Comparison of ENCODE assay signal across 16 mouse cellular contexts in the genomic region with DNA sequence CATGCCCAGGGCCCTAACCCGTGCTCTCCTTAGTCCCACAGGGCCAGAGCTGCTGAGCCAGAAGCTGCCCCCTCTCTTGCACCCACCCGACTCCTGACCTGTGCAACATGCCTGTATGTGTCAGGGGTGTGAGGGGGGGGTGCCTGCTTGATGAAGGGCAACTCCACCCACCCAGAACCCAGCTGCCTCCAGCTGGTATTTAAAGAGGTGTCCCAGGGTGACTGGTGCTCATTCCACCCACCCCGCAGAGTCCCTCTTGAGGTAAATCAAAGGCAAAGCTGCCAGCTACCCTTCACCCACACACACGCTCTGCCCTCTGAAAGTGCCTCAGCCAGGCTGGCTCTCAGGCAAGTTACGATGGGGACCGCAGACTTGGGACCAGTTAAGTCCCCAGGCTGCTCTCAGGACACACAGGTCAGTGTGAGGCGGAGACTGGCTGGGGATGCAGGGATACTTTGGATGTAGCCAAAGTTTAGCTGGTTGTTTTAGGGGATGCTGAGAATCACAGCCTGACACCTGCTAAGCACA. TPM values are rescaled to one million over a fixed set of nuclear protein-coding genes. Genes with fewer than 3 reads are reported as not detected.
DNase-seq lines count a peak whose midpoint lies in the region; ATAC-seq and TF ChIP-seq lines count a peak whose summit lies in the region.
"Had no signal": no experiment of that assay in that cellular context is flagged by ENCODE, and none has a peak within 500 bp of the region (broad histone marks: within the 10 kb centered on the region; RNA-seq: fewer than 3 reads in every experiment).

No protein-coding gene starts in this region.

- no peak overlapping the region for H3K4me2 ChIP-seq in stomach, embryonic 16.5 days (ENCODE audit: low read depth, low read length)
- no peak overlapping the region for H3K4me2 ChIP-seq in stomach, postnatal 0 days (replicated peaks; ENCODE audit: low read depth)
- H3K4me2 ChIP-seq in myocyte (ENCODE audit: low read depth): peak overlapping the region; percentile 18
- H3K4me2 ChIP-seq: heart, embryonic 13.5 days; limb, embryonic 13.5 days had no signal

- TF ChIP-seq EP300 in stomach, postnatal 0 days (optimal IDR thresholded peaks at IDR 0.05): no peak

- H3K79me2 ChIP-seq in myocyte (ENCODE audit: control insufficient read depth, insufficient read depth): no peaks in the 10 kb centered on the region

- H3K4me3 ChIP-seq in layer of hippocampus, adult 2 months: no peak overlapping the region
- no peak overlapping the region for H3K4me3 ChIP-seq in stomach, embryonic 16.5 days (replicated peaks; ENCODE audit: low read length)
- H3K4me3 ChIP-seq in stomach, postnatal 0 days (ENCODE audit: low read depth, low read length): no peak overlapping the region
- no peak overlapping the region for H3K4me3 ChIP-seq in myocyte
- H3K4me3 ChIP-seq: heart, embryonic 13.5 days; limb, embryonic 13.5 days had no signal

- no peak for TF ChIP-seq CTCF in layer of hippocampus, adult 2 months (conservative IDR thresholded peaks at IDR 0.05)
- TF ChIP-seq CTCF in stomach, postnatal 0 days (IDR thresholded peaks at IDR 0.05; ENCODE audit: low read depth): no peak

- peak; percentile 95 for DNase-seq in heart, adult 11 months
- DNase-seq in heart, postnatal 14 days: no peak
- no peak for DNase-seq in layer of hippocampus, adult 2 months (ENCODE audit: low spot score in 2 of 2)
- DNase-seq in layer of hippocampus, postnatal 10 days (ENCODE audit: low spot score in 2 of 2): no peak
- DNase-seq in stomach, postnatal 0 days (ENCODE audit: low spot score): no peak
- no peak for DNase-seq in adrenal gland, postnatal 4 days (ENCODE audit: low spot score in 2 of 2)
- DNase-seq: kidney, adult 9 months; liver, postnatal 0 days; lung, postnatal 4 days; right cerebral cortex, postnatal 14 days had no signal

- peak overlapping the region; percentile 38; the same call in 1 of the 2 replicates for H3K9ac ChIP-seq in stomach, embryonic 16.5 days (ENCODE audit: low read length)
- no peak overlapping the region for H3K9ac ChIP-seq in stomach, postnatal 0 days (ENCODE audit: low read length)
- H3K9ac ChIP-seq: heart, embryonic 13.5 days; liver, postnatal 0 days had no signal

- ATAC-seq in stomach, embryonic 16.5 days (ENCODE audit: insufficient read depth, low FRiP score): no peak
- ATAC-seq in stomach, postnatal 0 days (ENCODE audit: low FRiP score, low TSS enrichment): no peak
- ATAC-seq: activated CD4-positive, CD25-positive, alpha-beta regulatory T cell, adult 4 months; liver, postnatal 0 days; midbrain, embryonic 16.5 days had no signal

- H3K4me1 ChIP-seq in stomach, embryonic 16.5 days (ENCODE audit: control insufficient read depth, insufficient read depth, low read length): peaks cover 18% of the 10 kb centered on the region
- H3K4me1 ChIP-seq in stomach, postnatal 0 days (replicated peaks; ENCODE audit: control insufficient read depth, insufficient read depth): no peaks in the 10 kb centered on the region

- intact Hi-C loops in heart, postnatal 14 days (cut with DNase I): no loop called here

- 73% methylated on average over 7 of the region's 7 CpGs for WGBS in stomach, embryonic 16.5 days
- WGBS in stomach, postnatal 0 days: 77% methylated on average over 7 of the region's 7 CpGs

- peak overlapping the region; percentile 53; the same call in 1 of the 2 replicates for H3K27ac ChIP-seq in layer of hippocampus, adult 2 months
- H3K27ac ChIP-seq in stomach, embryonic 16.5 days (ENCODE audit: low read length): no peak overlapping the region
- H3K27ac ChIP-seq in stomach, postnatal 0 days (replicated peaks): no peak overlapping the region
- H3K27ac ChIP-seq: heart, embryonic 13.5 days; limb, embryonic 13.5 days had no signal

- H3K36me3 ChIP-seq in stomach, embryonic 16.5 days (ENCODE audit: control insufficient read depth, insufficient read depth, low read length): no peaks in the 10 kb centered on the region
- no peaks in the 10 kb centered on the region for H3K36me3 ChIP-seq in stomach, postnatal 0 days (ENCODE audit: control insufficient read depth, insufficient read depth, low read length)
- H3K36me3 ChIP-seq in myocyte (ENCODE audit: control insufficient read depth, insufficient read depth): no peaks in the 10 kb centered on the region
- H3K36me3 ChIP-seq: heart, embryonic 13.5 days; limb, embryonic 13.5 days had no signal

- no peak for TF ChIP-seq POLR2A in myocyte (IDR thresholded peaks at IDR 0.05; ENCODE audit: insufficient read length, low read depth)

- H3K9me3 ChIP-seq in stomach, embryonic 16.5 days (replicated peaks; ENCODE audit: control insufficient read depth, low read length): no peaks in the 10 kb centered on the region
- H3K9me3 ChIP-seq in stomach, postnatal 0 days (ENCODE audit: control insufficient read depth, low read length): no peaks in the 10 kb centered on the region
- H3K9me3 ChIP-seq: heart, embryonic 13.5 days; limb, embryonic 13.5 days had no signal

- H3K27me3 ChIP-seq in stomach, embryonic 16.5 days (ENCODE audit: control insufficient read depth, insufficient read depth, low read length): no peaks in the 10 kb centered on the region
- no peaks in the 10 kb centered on the region for H3K27me3 ChIP-seq in stomach, postnatal 0 days (ENCODE audit: control insufficient read depth, insufficient read depth, low read length)
- H3K27me3 ChIP-seq in myocyte (ENCODE audit: control insufficient read depth, insufficient read depth, insufficient read length): no peaks in the 10 kb centered on the region

- H3ac ChIP-seq in myocyte (ENCODE audit: control insufficient read depth, insufficient read length): no peak overlapping the region

TF ChIP-seq in myocyte, 11 proteins besides CTCF, POLR2A, EP300 and RAD21:
- TF ChIP-seq CEBPB (IDR thresholded peaks at IDR 0.05; ENCODE audit: insufficient read depth, poor library complexity, severe bottlenecking) (no peak), E2F4 (IDR thresholded peaks at IDR 0.05; ENCODE audit: insufficient read depth) (no peak), TCF3 (IDR thresholded peaks at IDR 0.05; ENCODE audit: insufficient read length, low read depth) (no peak), REST (IDR thresholded peaks at IDR 0.05; ENCODE audit: insufficient read depth, insufficient read length) (no peak), MYOD1 (IDR thresholded peaks at IDR 0.05; ENCODE audit: control insufficient read depth in 1 of 3, insufficient read length in 2 of 3, low read depth in 2 of 3) (peak in 1 of 3 experiments; percentile 59), USF1 (IDR thresholded peaks at IDR 0.05; ENCODE audit: low read depth) (no peak), TCF12 (IDR thresholded peaks at IDR 0.05; ENCODE audit: insufficient read depth, poor library complexity, severe bottlenecking) (no peak), MAX (IDR thresholded peaks at IDR 0.05; ENCODE audit: low read depth) (no peak), MYOG (IDR thresholded peaks at IDR 0.05; ENCODE audit: control insufficient read depth in 1 of 3, insufficient read depth in 1 of 3, insufficient read length in 2 of 3, low read depth in 2 of 3) (peak in 1 of 3 experiments; percentile 46), POLR2AphosphoS2 (IDR thresholded peaks at IDR 0.05; ENCODE audit: insufficient read length, low read depth) (no peak), SRF (IDR thresholded peaks at IDR 0.05; ENCODE audit: control insufficient read depth, insufficient read length, low read depth) (no peak)

RNA-seq across cellular contexts. Expression of a gene that starts 43.7 kb away (rescaled TPM):
- total RNA-seq in heart, postnatal 14 days (2021): 1 to 10 TPM in 1 of 2 experiments, under 1 TPM in 1; 0.98 to 1.0 TPM
- total RNA-seq in layer of hippocampus, adult 2 months (2021): 10 to 100 TPM; 17.9 to 19.5 TPM
- 10 to 100 TPM; 27.9 to 28.4 TPM for total RNA-seq in layer of hippocampus, postnatal 10 days (2021)
- 3.4 and 3.6 TPM in 2 replicates for polyA plus RNA-seq in stomach, embryonic 16.5 days (2015; fragmentation: Nextera tagmentation; extraction: Ambion mirVana)
- polyA plus RNA-seq in stomach, postnatal 0 days (2015; fragmentation: Nextera tagmentation; extraction: Ambion mirVana): 1.1 and 1.6 TPM in 2 replicates
- polyA plus RNA-seq in myocyte (2012; fragmentation: generic; extraction: Trizol): 1.2 TPM
- 1 to 10 TPM; 3.8 to 5.9 TPM for total RNA-seq in adrenal gland, postnatal 4 days (2021)
- polyA plus RNA-seq: activated CD4-positive, CD25-positive, alpha-beta regulatory T cell, adult 4 months had no signal

RNA-seq across cellular contexts. Expression of a gene that starts 56.9 kb away (rescaled TPM):
- total RNA-seq in heart, postnatal 14 days (2021): 10 to 100 TPM; 77.4 to 79.9 TPM
- total RNA-seq in layer of hippocampus, adult 2 months (2021): 100 to 1,000 TPM; 299 TPM
- total RNA-seq in layer of hippocampus, postnatal 10 days (2021): 100 to 1,000 TPM; 202 to 240 TPM
- 157 and 169 TPM in 2 replicates for polyA plus RNA-seq in stomach, embryonic 16.5 days (2015; fragmentation: Nextera tagmentation; extraction: Ambion mirVana)
- 121 and 126 TPM in 2 replicates for polyA plus RNA-seq in stomach, postnatal 0 days (2015; fragmentation: Nextera tagmentation; extraction: Ambion mirVana)
- 112 TPM for polyA plus RNA-seq in myocyte (2012; fragmentation: generic; extraction: Trizol)
- total RNA-seq in adrenal gland, postnatal 4 days (2021): 100 to 1,000 TPM; 133 to 135 TPM
